Mouse (Mus musculus): ENCODE measurements around the gene Psme4. TPM values are rescaled to one million over a fixed set of nuclear protein-coding genes. Genes with fewer than 3 reads are reported as not detected.

Gene Psme4
- 36.4 and 39.4 TPM in 2 replicates for polyA plus RNA-seq (2012; rRNA removed)

GRCm38 (mm10) chr11:30771267-30771903 lies at the start of gene Psme4:
TSS of gene Psme4 (plus strand) at chr11:30771726.

GRCm38 (mm10) chr11:30885171-30885871 lies 113.8 kb downstream of the Psme4 start, which contains the start of the genes Gpr75 and Asb3:
TSS of gene Gpr75 (plus strand) at chr11:30885358.
TSS of gene Asb3 (plus strand) at chr11:30885416.

Other genes starting within 250 kb of the Psme4 start
- 15.4 and 20.8 TPM in 2 replicates for gene Acyp2, start 122.1 kb upstream of the Psme4 start, polyA plus RNA-seq (2012; rRNA removed)
- gene Gpr75, start 113.6 kb downstream of the Psme4 start, polyA plus RNA-seq (2012; rRNA removed), result 7.6 and 8.0 TPM in 2 replicates
- gene Asb3, start 113.7 kb downstream of the Psme4 start, polyA plus RNA-seq (2012; rRNA removed), result 14.3 and 15.5 TPM in 2 replicates
- 23.7 and 26.4 TPM in 2 replicates for gene Erlec1, start 182.6 kb downstream of the Psme4 start, polyA plus RNA-seq (2012; rRNA removed)
- 15.8 and 16.9 TPM in 2 replicates for gene Chac2, start 214.6 kb downstream of the Psme4 start, polyA plus RNA-seq (2012; rRNA removed)

Data from central nervous system, embryonic 18 days (tissue).